Mouse (Mus musculus) E14TG2a.4 (cell line): ENCODE measurements around the gene 4930539E08Rik.

Source experiments
- H3K27me3 ChIP-seq: 2 replicates; pipeline ENCODE4 v1.6.1; 2014; ENCODE audit warnings: low read length, control low read depth; ENCODE audit not compliant: insufficient read depth
- H3K36me3 ChIP-seq: 2 replicates; pipeline ENCODE4 v1.6.1; 2014; ENCODE audit warnings: low read length, control low read depth; ENCODE audit not compliant: insufficient read depth
- H3K4me1 ChIP-seq: replicated peaks from 2 replicates; pipeline ENCODE4 v1.6.1; 2014; ENCODE audit warnings: low read depth, low read length, control low read depth
- H3K4me3 ChIP-seq: replicated peaks from 2 replicates; pipeline ENCODE4 v1.5.1; 2014; ENCODE audit warnings: mild to moderate bottlenecking, low read length
- H3K9me3 ChIP-seq: 2 replicates; pipeline ENCODE4 v1.6.1; 2014; ENCODE audit warnings: low read length, control low read depth
- CTCF ChIP-seq: conservative IDR thresholded peaks from 2 replicates; pipeline ENCODE4 v1.5.1; 2014; ENCODE audit warnings: low read length
- NANOG ChIP-seq: IDR thresholded peaks from 2 replicates; pipeline ENCODE4 v1.6.1; 2014; ENCODE audit warnings: borderline replicate concordance, low read length, mixed read lengths
- POU5F1 ChIP-seq: IDR thresholded peaks from 2 replicates; pipeline ENCODE4 v1.6.1; 2014; ENCODE audit warnings: low read length, borderline replicate concordance

Gene 4930539E08Rik

GRCm38 (mm10) chr17:28915060-28915628, at the start of gene 4930539E08Rik:
TSS of gene 4930539E08Rik (minus strand) at chr17:28915324.
- Histone ChIP-seq H3K4me1 (peaks cover 12% of the 10 kb centered on the region), H3K36me3 (no peaks in the 10 kb centered on the region), H3K4me3 (no peak within 1 kb of the TSS), H3K27me3 (0 out of 2 replicates have a peak, but pooled peaks cover 4% of the 10 kb centered on the region), H3K9me3 (no peaks in the 10 kb centered on the region)
- TF ChIP-seq CTCF (no peak), POU5F1 (no peak), NANOG (no peak)

- H3K4me1 ChIP-seq, result peaks cover 66% of the 10 kb centered on the region
- peaks cover 97% of the 10 kb centered on the region for H3K36me3 ChIP-seq
- no peaks in the 10 kb centered on the region for H3K27me3 ChIP-seq
- H3K4me3 ChIP-seq, result no peak overlapping the region
- TF ChIP-seq NANOG (no peak), CTCF (no peak), POU5F1 (no peak)
- no peaks in the 10 kb centered on the region for H3K9me3 ChIP-seq
These were observed 46.5 kb upstream of the 4930539E08Rik start for GRCm38 (mm10) chr17:28961596-28961995.

GRCm38 (mm10) chr17:28960597-28960996, 45.5 kb upstream of the 4930539E08Rik start:
- no peak for TF ChIP-seq CTCF

GRCm38 (mm10) chr17:28954416-28954815, 39.3 kb upstream of the 4930539E08Rik start:
- Histone ChIP-seq H3K4me1 (peaks cover 65% of the 10 kb centered on the region), H3K4me3 (peak overlapping the region; percentile 88; the same call in 1 of the 2 replicates), H3K36me3 (peaks cover 30% of the 10 kb centered on the region), H3K27me3 (no peaks in the 10 kb centered on the region), H3K9me3 (no peaks in the 10 kb centered on the region)
- TF ChIP-seq NANOG (no peak), CTCF (no peak), POU5F1 (no peak)

More at GRCm38 (mm10) chr17:28960597-28960996, 45.5 kb upstream of the 4930539E08Rik start:
- Histone ChIP-seq H3K36me3 (peaks cover 92% of the 10 kb centered on the region), H3K27me3 (no peaks in the 10 kb centered on the region), H3K9me3 (no peaks in the 10 kb centered on the region), H3K4me1 (peaks cover 65% of the 10 kb centered on the region), H3K4me3 (no peak overlapping the region)

GRCm38 (mm10) chr17:28953251-28953650, 38.1 kb upstream of the 4930539E08Rik start:
- Histone ChIP-seq H3K4me1 (peaks cover 62% of the 10 kb centered on the region), H3K27me3 (no peaks in the 10 kb centered on the region), H3K4me3 (peak overlapping the region; percentile 88), H3K36me3 (peaks cover 18% of the 10 kb centered on the region), H3K9me3 (no peaks in the 10 kb centered on the region)
- TF ChIP-seq NANOG, result no peak
- no peak for TF ChIP-seq CTCF
- no peak for TF ChIP-seq POU5F1

- H3K4me1 ChIP-seq, result peaks cover 53% of the 10 kb centered on the region
- H3K9me3 ChIP-seq, result peaks cover 5% of the 10 kb centered on the region
- TF ChIP-seq CTCF (no peak), POU5F1 (no peak), NANOG (no peak)
- H3K27me3 ChIP-seq, result no peaks in the 10 kb centered on the region
- peaks cover 7% of the 10 kb centered on the region; the same call in 1 of the 2 replicates for H3K36me3 ChIP-seq
- H3K4me3 ChIP-seq, result peak within 1 kb of the TSS; percentile 88
These were observed 37.0 kb upstream of the 4930539E08Rik start, which contains the start of gene Kctd20 for GRCm38 (mm10) chr17:28951831-28952799. TSS of gene Kctd20 (plus strand) at chr17:28951950.

GRCm38 (mm10) chr17:28950751-28951150, 35.6 kb upstream of the 4930539E08Rik start:
- no peaks in the 10 kb centered on the region for H3K36me3 ChIP-seq
- no peaks in the 10 kb centered on the region for H3K27me3 ChIP-seq
- TF ChIP-seq NANOG (no peak), CTCF (no peak), POU5F1 (no peak)
- peaks cover 44% of the 10 kb centered on the region for H3K4me1 ChIP-seq
- peak overlapping the region; percentile 88 for H3K4me3 ChIP-seq
- peaks cover 7% of the 10 kb centered on the region for H3K9me3 ChIP-seq

- no peak for TF ChIP-seq NANOG
- TF ChIP-seq POU5F1, result no peak
- TF ChIP-seq CTCF, result no peak
- H3K27me3 ChIP-seq, result no peaks in the 10 kb centered on the region
- no peak overlapping the region for H3K4me3 ChIP-seq
- no peaks in the 10 kb centered on the region for H3K36me3 ChIP-seq
- peaks cover 7% of the 10 kb centered on the region for H3K9me3 ChIP-seq
- peaks cover 36% of the 10 kb centered on the region for H3K4me1 ChIP-seq
These were observed 33.5 kb upstream of the 4930539E08Rik start for GRCm38 (mm10) chr17:28948661-28949060.
